Mouse (Mus musculus) c-Kit-positive CD71-negative TER-119-negative erythroid progenitor cells, embryonic 14.5 days (primary cell): ENCODE measurements around the gene Chrna10.

Experiments used
- DNase-seq: peaks from one replicate; pipeline ENCODE4 v3.0.0-alpha.2; 2013; ENCODE audit warnings: low read depth

Gene Chrna10

GRCm38 (mm10) chr7:102116579-102117331 lies at the start of gene Chrna10:
Gene Chrna10 (minus strand): TSS chr7:102116828.
- no peak for DNase-seq

GRCm38 (mm10) chr7:102153691-102154090 lies 37.1 kb upstream of the Chrna10 start:
- no peak for DNase-seq

GRCm38 (mm10) chr7:102137898-102138297 lies 21.3 kb upstream of the Chrna10 start:
- no peak for DNase-seq

GRCm38 (mm10) chr7:102137464-102137863 lies 20.8 kb upstream of the Chrna10 start:
- peak; percentile 17 for DNase-seq

GRCm38 (mm10) chr7:102132395-102132794 lies 15.8 kb upstream of the Chrna10 start:
- DNase-seq, result no peak

DNA sequence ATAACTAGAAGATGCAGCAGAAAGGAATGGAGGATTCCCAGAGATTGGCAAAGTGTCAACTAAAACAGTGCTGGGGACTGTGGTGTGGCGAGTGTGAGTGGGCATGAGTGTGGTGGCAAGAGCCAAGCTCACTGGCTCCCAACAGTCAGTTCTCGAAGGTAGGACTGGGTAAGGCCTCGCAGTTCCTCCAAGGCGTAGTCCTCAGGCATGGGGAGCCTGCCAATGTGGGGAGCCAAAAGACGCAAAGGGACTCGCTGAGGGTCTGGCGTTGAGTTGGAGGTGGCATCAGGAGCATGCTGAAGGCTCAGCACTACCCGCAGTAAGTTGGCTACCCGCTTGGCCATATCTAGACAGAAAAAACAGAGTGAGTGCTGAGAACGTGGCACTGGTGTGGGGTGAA lies 3.7 kb upstream of the Chrna10 start:
- DNase-seq, result no peak

DNA sequence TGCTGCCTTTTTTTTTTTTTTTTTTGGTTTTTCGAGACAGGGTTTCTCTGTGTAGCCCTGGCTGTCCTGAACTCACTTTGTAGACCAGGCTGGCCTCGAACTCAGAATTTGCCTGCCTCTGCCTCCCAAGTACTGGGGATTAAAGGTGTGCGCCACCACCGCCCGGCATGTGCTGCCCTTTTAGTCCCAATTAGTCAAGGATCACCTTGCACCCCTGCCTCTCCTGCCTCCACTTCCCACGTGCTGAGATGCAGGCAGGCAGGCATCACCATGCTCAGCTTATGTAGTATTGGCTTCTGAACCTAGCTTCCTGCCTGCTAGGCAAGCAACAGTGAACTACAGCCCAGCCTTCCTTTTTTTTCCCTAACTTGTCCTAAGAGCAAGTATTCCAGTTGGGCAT lies 754 bp upstream of the Chrna10 start:
- DNase-seq, result no peak

DNA sequence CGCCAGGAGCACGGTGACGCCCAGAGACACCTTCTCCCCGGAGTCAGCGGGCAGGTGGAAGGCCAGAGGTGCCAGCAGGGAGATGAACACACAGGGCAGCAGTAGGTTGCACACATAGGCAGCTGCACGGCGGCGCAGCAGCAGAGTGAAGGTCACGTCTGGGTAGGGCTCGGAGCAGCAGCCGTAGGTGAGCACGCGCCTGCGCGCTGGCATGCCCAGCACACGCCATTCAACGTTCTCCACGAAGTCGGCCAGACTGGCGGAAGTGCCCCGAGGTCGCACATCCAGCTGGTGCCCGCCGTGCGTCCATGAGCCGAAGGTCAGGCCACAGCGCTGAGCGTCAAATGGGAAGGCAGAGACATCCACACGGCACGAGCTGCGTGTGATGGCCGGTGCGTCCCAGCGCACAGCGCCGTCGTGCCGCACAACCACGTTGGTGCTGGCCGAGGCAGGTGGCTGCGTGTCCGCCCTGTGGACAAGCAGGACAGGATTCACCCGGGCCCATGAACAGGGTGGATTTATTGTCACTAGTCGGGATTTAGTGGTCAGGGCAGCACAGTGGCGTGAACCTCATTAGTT lies 3.4 kb downstream of the Chrna10 start:
- no peak for DNase-seq

DNA sequence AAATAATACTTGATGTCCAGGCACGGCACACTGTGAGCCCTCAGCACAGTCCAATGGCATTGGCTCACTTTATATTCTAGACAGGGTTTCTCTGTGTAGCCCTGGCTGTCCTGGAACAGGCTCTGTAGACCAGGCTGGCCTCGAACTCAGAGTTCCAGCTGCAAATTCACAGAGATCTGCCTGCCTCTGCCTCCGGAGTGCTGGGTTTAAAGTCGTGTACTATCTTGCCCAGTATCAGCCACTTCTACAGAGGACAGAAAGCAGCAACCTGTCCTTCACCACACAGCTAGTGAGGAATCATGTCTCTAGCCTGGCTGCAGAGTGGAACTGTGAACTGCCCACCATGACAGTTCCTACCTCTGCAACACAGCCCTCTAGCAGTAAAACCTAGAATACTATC lies 6.9 kb downstream of the Chrna10 start:
- no peak for DNase-seq

DNA sequence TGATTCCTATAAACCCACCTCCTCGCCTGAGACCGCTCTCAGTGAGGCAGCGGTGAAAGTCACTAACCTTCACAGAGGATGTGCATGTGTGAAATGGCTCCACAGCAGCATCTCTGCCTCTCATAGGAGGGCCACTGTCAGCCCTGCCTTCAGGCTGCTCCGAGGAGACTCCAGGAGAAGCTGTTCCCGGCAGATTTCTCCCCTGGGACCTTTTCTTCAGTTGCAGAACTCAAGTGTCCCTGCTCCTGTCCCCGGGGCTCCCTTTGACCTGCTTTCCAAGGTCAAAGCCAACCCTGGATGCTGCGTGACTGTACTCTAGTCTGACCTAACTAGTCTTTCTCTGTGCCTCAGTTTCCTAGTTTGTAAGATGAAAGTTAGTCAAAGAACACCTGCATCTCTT lies 7.5 kb downstream of the Chrna10 start, which contains the start of gene Art5:
Art5 (minus strand) TSS at position 319 of the 400 bp plus-strand sequence.
- DNase-seq, result no peak

- DNase-seq, result no peak
These were observed 8.4 kb downstream of the Chrna10 start for GRCm38 (mm10) chr7:102108206-102108605.

DNA sequence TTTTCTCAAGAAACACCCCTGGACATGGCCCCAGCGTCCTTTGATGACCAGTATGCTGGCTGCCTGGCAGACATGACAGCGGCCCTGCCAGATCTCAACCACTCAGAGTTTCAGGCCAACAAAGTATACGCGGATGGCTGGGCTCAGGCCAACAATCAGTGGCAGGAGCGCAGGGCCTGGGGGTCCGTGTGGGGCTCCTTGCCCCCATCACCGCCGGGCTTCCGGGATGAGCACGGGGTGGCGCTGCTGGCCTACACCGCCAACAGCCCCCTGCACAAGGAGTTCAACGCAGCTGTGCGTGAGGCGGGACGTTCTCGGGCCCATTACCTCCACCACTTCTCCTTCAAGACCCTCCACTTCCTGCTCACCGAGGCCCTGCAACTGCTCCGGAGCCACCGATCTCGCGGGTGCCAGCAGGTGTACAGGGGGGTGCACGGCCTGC lies 9.9 kb downstream of the Chrna10 start:
- DNase-seq, result no peak

DNA sequence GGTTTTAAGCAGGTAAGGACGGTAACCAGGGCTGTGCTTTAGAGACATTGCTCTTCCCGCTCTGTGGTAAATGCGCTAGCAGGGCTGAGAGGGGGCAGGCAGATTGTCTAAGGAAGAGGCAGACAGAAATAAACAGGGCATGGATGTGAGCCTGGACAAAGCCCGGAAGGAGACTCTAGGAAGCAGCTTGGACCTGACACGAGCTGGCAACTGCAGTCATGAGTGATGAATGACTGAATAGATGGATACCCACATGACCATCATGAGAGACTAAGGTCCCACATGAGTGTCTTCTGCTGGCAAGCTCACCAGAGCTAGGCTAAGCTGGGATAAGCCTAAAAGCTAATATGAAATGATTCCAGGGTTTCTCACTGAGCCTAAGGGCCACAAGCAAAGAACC lies 12.5 kb downstream of the Chrna10 start:
- DNase-seq, result no peak

DNA sequence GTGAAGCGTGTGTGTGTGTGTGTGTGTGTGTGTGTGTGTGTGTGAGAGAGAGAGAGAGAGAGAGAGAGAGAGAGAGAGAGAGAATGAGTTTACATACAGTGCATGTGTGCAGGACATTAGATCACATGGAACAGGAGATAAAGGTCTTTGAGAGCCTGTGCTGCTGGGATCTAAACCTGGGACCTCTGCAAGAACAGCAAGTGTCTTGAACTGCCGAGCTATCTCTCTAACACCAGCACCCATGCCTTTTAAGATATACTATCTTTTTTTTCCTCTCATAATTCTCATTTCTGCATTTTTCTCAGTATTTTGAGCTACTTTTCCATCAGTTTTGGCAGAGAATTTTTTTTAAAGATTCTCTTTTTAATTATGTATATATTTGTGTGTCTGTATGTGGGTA lies 13.1 kb downstream of the Chrna10 start:
- no peak for DNase-seq

GRCm38 (mm10) chr7:102102696-102103095 lies 13.9 kb downstream of the Chrna10 start:
- DNase-seq, result no peak

DNA sequence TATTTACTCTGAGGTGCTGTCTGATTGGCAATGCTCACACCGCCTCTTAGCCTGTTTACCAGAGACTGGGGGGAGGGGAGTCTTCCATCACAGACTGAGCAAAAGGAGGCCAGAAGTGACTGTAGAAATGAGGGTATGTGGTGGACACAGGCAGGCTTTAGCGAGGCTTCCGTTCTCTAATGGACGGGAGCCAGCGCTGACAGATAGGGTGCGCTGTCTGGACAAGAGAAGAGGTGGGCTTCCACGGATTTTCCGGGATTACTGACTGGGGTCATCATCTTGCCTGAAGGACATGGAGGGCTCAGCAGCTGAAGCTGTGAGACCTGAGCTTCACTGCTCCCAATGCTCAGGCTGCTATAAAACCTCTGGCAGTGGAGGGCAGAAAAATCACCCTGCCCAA lies 14.4 kb downstream of the Chrna10 start:
- DNase-seq, result no peak

DNA sequence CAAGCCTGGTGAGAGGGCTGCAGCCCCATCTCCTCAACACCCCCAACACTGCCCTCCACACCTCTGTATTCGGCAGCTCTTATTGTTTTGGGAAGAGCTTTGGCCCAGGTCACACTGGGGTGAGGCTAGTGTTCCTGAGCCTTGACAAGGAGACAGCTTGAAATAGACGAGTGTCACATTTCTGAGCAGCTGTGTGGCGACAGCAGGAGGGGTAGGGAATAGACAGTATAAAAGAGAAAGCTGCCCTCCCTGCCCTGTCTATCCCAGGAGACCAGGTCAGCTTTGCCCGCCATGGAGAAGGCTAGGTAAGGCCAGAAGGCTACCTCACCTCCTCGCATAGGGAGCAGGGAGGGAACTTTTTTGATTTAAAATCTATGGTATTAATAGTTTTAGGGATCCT lies 15.1 kb downstream of the Chrna10 start, which contains the start of gene Art1:
Art1 (plus strand) TSS at position 257 of the 400 bp plus-strand sequence.
- no peak for DNase-seq

DNA sequence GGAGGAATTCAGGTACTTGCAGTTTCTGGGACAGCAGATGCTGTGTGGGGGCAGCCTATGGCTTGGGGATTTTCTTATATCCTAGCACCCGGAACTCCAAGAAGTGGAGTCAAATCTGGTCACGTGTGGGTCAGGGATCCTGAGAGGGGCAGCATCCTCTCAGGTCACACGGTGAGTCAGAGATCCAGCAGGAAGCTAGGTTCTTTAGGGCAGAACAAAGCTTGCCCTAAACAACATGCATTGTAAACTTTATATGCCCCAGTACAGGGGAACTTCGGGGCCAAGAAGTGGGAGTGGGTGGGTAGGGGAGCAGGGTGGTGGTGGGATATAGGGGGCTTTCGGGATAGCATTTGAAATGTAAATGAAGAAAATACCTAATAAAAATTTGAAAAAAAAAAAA lies 15.8 kb downstream of the Chrna10 start:
- DNase-seq, result no peak

- peak; percentile 29 for DNase-seq
These were observed 16.6 kb downstream of the Chrna10 start for GRCm38 (mm10) chr7:102099760-102100661.

GRCm38 (mm10) chr7:102087336-102087735 lies 29.3 kb downstream of the Chrna10 start:
- no peak for DNase-seq

- DNase-seq, result no peak
These were observed 32.5 kb downstream of the Chrna10 start for GRCm38 (mm10) chr7:102084041-102084696.

- DNase-seq, result no peak
These were observed 33.8 kb downstream of the Chrna10 start, which contains the start of gene Trpc2 for GRCm38 (mm10) chr7:102082816-102083215. Gene Trpc2 (plus strand): TSS chr7:102083116.
